Mouse (Mus musculus) MEL (cell line): Measurements from ENCODE around the gene Sorcs2. TPM values are rescaled to one million over a fixed set of nuclear protein-coding genes. Genes with fewer than 3 reads are reported as not detected.

ENCODE experiments used
- DNase-seq: peaks from one replicate; pipeline ENCODE4 v3.0.0; 2011; ENCODE audit warnings: low read depth, low spot score
- H3K27ac ChIP-seq: 2 replicates; pipeline ENCODE4 v1.5.1; 2012; ENCODE audit warnings: low read depth, mild to moderate bottlenecking, control low read depth, low read length, moderate library complexity; ENCODE audit not compliant: control insufficient read depth
- H3K27me3 ChIP-seq, 2 experiments: fragments of 150-350 bp in 1 of 2; sonication (generic) in 1 of 2; 2 replicates each; pipeline ENCODE4 v1.6.1; 2012; ENCODE audit warnings: low read length in 2 of 2, mild to moderate bottlenecking in 2 of 2, improper control_type of control experiment in 1 of 2, moderate library complexity in 1 of 2; ENCODE audit not compliant: insufficient read depth in 2 of 2, control insufficient read depth in 1 of 2
- H3K36me3 ChIP-seq, 2 experiments: 2 replicates each; pipeline ENCODE4 v1.6.1; 2012 to 2014; ENCODE audit warnings: low read length in 2 of 2, improper control_type of control experiment in 1 of 2, inconsistent platforms in 1 of 2, mild to moderate bottlenecking in 1 of 2; ENCODE audit not compliant: insufficient read depth in 2 of 2, control insufficient read depth in 1 of 2
- H3K4me1 ChIP-seq, 2 experiments: fragments of 150-350 bp in 1 of 2; sonication (generic) in 1 of 2; 2 replicates each; pipeline ENCODE4 v1.6.1; 2012; ENCODE audit warnings: low read length in 2 of 2, improper control_type of control experiment in 1 of 2, mild to moderate bottlenecking in 1 of 2; ENCODE audit not compliant: insufficient read depth in 2 of 2, control insufficient read depth in 1 of 2
- H3K4me3 ChIP-seq, 2 experiments: fragments of 150-350 bp in 1 of 2; sonication (generic) in 1 of 2; 2 replicates each; pipeline ENCODE4 v1.5.1; 2012; ENCODE audit warnings: low read depth in 2 of 2, low read length in 2 of 2, mild to moderate bottlenecking in 2 of 2, moderate library complexity in 2 of 2, control low read depth in 1 of 2, improper control_type of control experiment in 1 of 2; ENCODE audit not compliant: control insufficient read depth in 1 of 2, insufficient read depth in 1 of 2
- H3K79me2 ChIP-seq: 2 replicates; pipeline ENCODE4 v1.6.1; 2012; ENCODE audit warnings: mild to moderate bottlenecking, low read length, moderate library complexity; ENCODE audit not compliant: control insufficient read depth, poor library complexity, insufficient read depth
- H3K9ac ChIP-seq: 2 replicates; pipeline ENCODE4 v1.6.1; 2012; ENCODE audit warnings: low read depth, mild to moderate bottlenecking, control low read depth, low read length, moderate library complexity; ENCODE audit not compliant: control insufficient read depth, poor library complexity, severe bottlenecking
- H3K9me3 ChIP-seq: fragments of 150-350 bp; sonication (generic); replicated peaks from 2 replicates; pipeline ENCODE4 v1.6.1; 2012; ENCODE audit warnings: mild to moderate bottlenecking, low read length, improper control_type of control experiment, moderate library complexity; ENCODE audit not compliant: insufficient read depth
- CHD1 ChIP-seq: IDR thresholded peaks from 2 replicates; pipeline ENCODE4 v1.6.1; 2012; ENCODE audit warnings: low read depth, mild to moderate bottlenecking, inconsistent platforms, low read length, improper control_type of control experiment
- CHD2 ChIP-seq: IDR thresholded peaks from 2 replicates; pipeline ENCODE4 v1.6.1; 2011; ENCODE audit warnings: low read length, improper control_type of control experiment
- CTCF ChIP-seq, 3 experiments: IDR thresholded peaks in 2 of 3; conservative IDR thresholded peaks in 1 of 3; 2 replicates each; pipeline ENCODE4 v1.5.1; 2011 to 2012; ENCODE audit warnings: low read length in 3 of 3, low read depth in 2 of 3, mild to moderate bottlenecking in 2 of 3, improper control_type of control experiment in 1 of 3, inconsistent platforms in 1 of 3, mixed read lengths in 1 of 3, moderate library complexity in 1 of 3; ENCODE audit not compliant: control insufficient read depth in 1 of 3, insufficient read depth in 1 of 3, poor library complexity in 1 of 3, severe bottlenecking in 1 of 3
- ELF1 ChIP-seq: IDR thresholded peaks from 2 replicates; pipeline ENCODE4 v1.6.1; 2014; ENCODE audit warnings: low read depth, mild to moderate bottlenecking, inconsistent platforms, low read length, improper control_type of control experiment, moderate library complexity
- EP300 ChIP-seq, 2 experiments: IDR thresholded peaks; 2 replicates each; pipeline ENCODE4 v1.6.1; 2011; ENCODE audit warnings: improper control_type of control experiment in 2 of 2, low read length in 2 of 2, low read depth in 1 of 2, mild to moderate bottlenecking in 1 of 2
- GABPA ChIP-seq: IDR thresholded peaks from 2 replicates; pipeline ENCODE4 v1.6.1; 2012; ENCODE audit warnings: low read depth, mild to moderate bottlenecking, inconsistent platforms, low read length, improper control_type of control experiment, moderate library complexity
- HCFC1 ChIP-seq: IDR thresholded peaks from 2 replicates; pipeline ENCODE4 v1.6.1; 2012; ENCODE audit warnings: low read depth, mild to moderate bottlenecking, inconsistent platforms, low read length, improper control_type of control experiment, moderate library complexity
- JUND ChIP-seq: IDR thresholded peaks from 2 replicates; pipeline ENCODE4 v1.6.1; 2011; ENCODE audit warnings: low read depth, mild to moderate bottlenecking, improper control_type of control experiment, low read length
- KAT2A ChIP-seq: conservative IDR thresholded peaks from 2 replicates; pipeline ENCODE4 v1.6.1; 2012; ENCODE audit warnings: low read depth, low read length, improper control_type of control experiment, inconsistent platforms
- MAFK ChIP-seq: IDR thresholded peaks from 2 replicates; pipeline ENCODE4 v1.6.1; 2011; ENCODE audit warnings: low read depth, mild to moderate bottlenecking, low read length, improper control_type of control experiment, borderline replicate concordance
- MEF2A ChIP-seq: IDR thresholded peaks from 2 replicates; pipeline ENCODE4 v1.6.1; 2014; ENCODE audit warnings: low read depth, mild to moderate bottlenecking, inconsistent platforms, low read length, improper control_type of control experiment; ENCODE audit not compliant: poor library complexity, insufficient replicate concordance, severe bottlenecking; ENCODE audit errors: extremely low read depth
- MXI1 ChIP-seq: IDR thresholded peaks from 2 replicates; pipeline ENCODE4 v1.6.1; 2011; ENCODE audit warnings: mild to moderate bottlenecking, low read depth, low read length, improper control_type of control experiment
- MYB ChIP-seq: IDR thresholded peaks from 2 replicates; pipeline ENCODE4 v1.6.1; 2011; ENCODE audit warnings: mild to moderate bottlenecking, low read depth, low read length, improper control_type of control experiment
- MYC ChIP-seq: IDR thresholded peaks from 2 replicates; pipeline ENCODE4 v1.6.1; 2011; ENCODE audit warnings: low read depth, mild to moderate bottlenecking, low read length, improper control_type of control experiment, moderate library complexity
- NELFE ChIP-seq: IDR thresholded peaks from 2 replicates; pipeline ENCODE4 v1.6.1; 2011; ENCODE audit warnings: low read depth, low read length, improper control_type of control experiment
- POLR2A ChIP-seq, 2 experiments: IDR thresholded peaks; 2 replicates each; pipeline ENCODE4 v1.6.1; 2011 to 2012; ENCODE audit warnings: low read length in 2 of 2, mild to moderate bottlenecking in 2 of 2, control low read depth in 1 of 2, improper control_type of control experiment in 1 of 2, low read depth in 1 of 2, moderate library complexity in 1 of 2; ENCODE audit not compliant: control insufficient read depth in 1 of 2, insufficient read depth in 1 of 2, poor library complexity in 1 of 2
- POLR2AphosphoS2 ChIP-seq: IDR thresholded peaks from 2 replicates; pipeline ENCODE4 v1.6.1; 2011; ENCODE audit warnings: low read length, improper control_type of control experiment
- POLR2AphosphoS5 ChIP-seq: IDR thresholded peaks from 2 replicates; pipeline ENCODE4 v1.6.1; 2012; ENCODE audit warnings: low read depth, borderline replicate concordance, mild to moderate bottlenecking, inconsistent platforms, low read length, moderate library complexity, mixed read lengths
- RAD21 ChIP-seq: IDR thresholded peaks from 2 replicates; pipeline ENCODE4 v1.6.1; 2011; ENCODE audit warnings: mild to moderate bottlenecking, low read depth, low read length, improper control_type of control experiment
- SMC3 ChIP-seq: IDR thresholded peaks from 2 replicates; pipeline ENCODE4 v1.6.1; 2011; ENCODE audit warnings: low read depth, low read length, improper control_type of control experiment
- TCF12 ChIP-seq: IDR thresholded peaks from 2 replicates; pipeline ENCODE4 v1.6.1; 2014; ENCODE audit warnings: low read depth, mild to moderate bottlenecking, inconsistent platforms, low read length, improper control_type of control experiment, moderate library complexity
- USF1 ChIP-seq: IDR thresholded peaks from 2 replicates; pipeline ENCODE4 v1.6.1; 2014; ENCODE audit warnings: low read depth, mild to moderate bottlenecking, inconsistent platforms, low read length, improper control_type of control experiment, moderate library complexity
- USF2 ChIP-seq, 2 experiments: IDR thresholded peaks; 2 replicates each; pipeline ENCODE4 v1.6.1; 2011 to 2012; ENCODE audit warnings: improper control_type of control experiment in 2 of 2, low read length in 2 of 2, borderline replicate concordance in 1 of 2, inconsistent platforms in 1 of 2, low read depth in 1 of 2, mild to moderate bottlenecking in 1 of 2; ENCODE audit not compliant: insufficient read depth in 1 of 2
- ZC3H11A ChIP-seq: IDR thresholded peaks from 2 replicates; pipeline ENCODE4 v1.6.1; 2012; ENCODE audit warnings: low read depth, mild to moderate bottlenecking, inconsistent platforms, low read length, improper control_type of control experiment
- ZMIZ1 ChIP-seq: IDR thresholded peaks from 2 replicates; pipeline ENCODE4 v1.6.1; 2012; ENCODE audit warnings: low read depth, mild to moderate bottlenecking, inconsistent platforms, low read length, improper control_type of control experiment, moderate library complexity
- polyA plus RNA-seq, 2 experiments: library from polyadenylated mRNA; stranded (reverse) in 1 of 2; unstranded in 1 of 2; fragments of >175 nt in 1 of 2; fragments of >200 nt in 1 of 2; gene quantifications; 2 replicates each; pipeline versions ENCODE4 v1.2.1 to v1.2.4; 2012; ENCODE audit warnings: low replicate concordance in 2 of 2, low read depth in 1 of 2; ENCODE audit not compliant: insufficient read length in 2 of 2, insufficient read depth in 1 of 2, missing spikeins in 1 of 2
- total RNA-seq: library from RNA; depleted of rRNA; stranded (reverse); fragments of 300-350 nt; gene quantifications from 2 replicates; pipeline ENCODE4 v1.2.3, GENCODE M21; 2012

The Sorcs2 gene
- total and polyA plus RNA-seq, 3 experiments = not detected

DNA sequence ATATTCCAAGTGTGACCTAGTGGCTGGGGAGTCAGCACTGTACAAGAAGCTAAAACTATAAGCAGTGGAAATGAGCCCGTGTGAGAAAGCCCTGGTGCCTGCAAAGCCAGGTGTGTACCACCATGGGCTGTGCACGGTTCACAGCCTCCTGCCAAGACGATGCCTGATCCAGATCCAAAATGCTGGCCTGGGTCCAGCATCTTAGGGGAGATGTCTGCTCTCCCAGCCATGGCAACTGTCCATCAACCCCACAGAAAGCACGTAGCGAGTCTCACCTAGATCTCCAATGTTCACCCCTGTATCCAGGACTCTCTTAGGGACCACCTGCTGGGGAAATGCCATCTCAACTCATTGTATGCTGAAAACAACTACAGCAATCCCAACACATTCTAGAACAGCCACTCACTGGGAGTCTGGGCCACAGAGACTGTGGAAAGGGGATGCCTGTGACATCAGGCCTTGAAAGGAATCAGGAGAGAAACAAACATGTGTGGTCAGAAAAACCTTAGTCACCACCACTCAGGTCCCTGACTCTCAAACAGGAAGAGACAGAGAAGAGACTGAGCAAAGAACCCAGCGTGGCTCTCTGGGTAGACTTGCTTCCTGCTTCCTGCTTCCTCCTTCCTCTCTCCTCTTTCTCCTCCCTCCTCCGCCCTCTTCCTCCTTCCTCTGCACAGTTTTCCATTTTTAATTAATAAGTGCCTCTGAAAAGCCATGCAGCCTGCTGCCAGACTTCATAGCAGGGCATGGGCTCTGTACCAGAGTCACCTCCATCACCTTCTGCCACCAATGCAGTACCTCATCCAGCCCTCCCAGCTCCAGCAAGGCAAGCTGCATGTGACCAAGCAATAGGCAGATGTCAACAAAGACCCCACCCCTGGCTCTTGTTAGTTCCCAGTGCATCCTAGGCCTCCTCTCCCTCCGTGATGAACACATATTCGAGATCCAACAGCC is 71.6 kb downstream of the Sorcs2 start:
- DNase-seq = no peak
- Histone ChIP-seq H3K4me1 (no peaks in the 10 kb centered on the region), H3K9ac (no peak overlapping the region)

GRCm38 (mm10) chr5:36324140-36324572 is 73.8 kb downstream of the Sorcs2 start:
- no peaks in the 10 kb centered on the region for H3K36me3 ChIP-seq
- no peak for TF ChIP-seq RAD21
- no peak for TF ChIP-seq EP300 (IDR thresholded peaks at IDR 0.05; ENCODE audit: low read depth in 1 of 2, low read length in 2 of 2)
- no peak for TF ChIP-seq ZC3H11A
- TF ChIP-seq MAFK = no peak
- TF ChIP-seq MYB = no peak
- no peak for TF ChIP-seq MYC
- no peak for TF ChIP-seq KAT2A
- no peak for TF ChIP-seq HCFC1
- no peak for TF ChIP-seq ELF1
- TF ChIP-seq USF1 = no peak
- no peak for TF ChIP-seq CHD2
- no peak for TF ChIP-seq USF2 (IDR thresholded peaks at IDR 0.05; ENCODE audit: borderline replicate concordance in 1 of 2, insufficient read depth in 1 of 2, low read depth in 1 of 2, low read length in 2 of 2)
- TF ChIP-seq TCF12 = no peak
- no peak for TF ChIP-seq POLR2A (IDR thresholded peaks at IDR 0.05; ENCODE audit: control insufficient read depth in 1 of 2, insufficient read depth in 1 of 2, low read depth in 1 of 2, low read length in 2 of 2, poor library complexity in 1 of 2)
- DNase-seq = no peak
- H3K9me3 ChIP-seq = no peaks in the 10 kb centered on the region
- no peak overlapping the region for H3K9ac ChIP-seq
- H3K4me1 ChIP-seq = no peaks in the 10 kb centered on the region
- H3K79me2 ChIP-seq = no peaks in the 10 kb centered on the region
- no peak overlapping the region for H3K27ac ChIP-seq
- H3K4me3 ChIP-seq = no peak overlapping the region
- no peaks in the 10 kb centered on the region for H3K27me3 ChIP-seq

More for the DNA sequence above, 71.6 kb downstream of the Sorcs2 start:
- Histone ChIP-seq H3K36me3 (no peaks in the 10 kb centered on the region), H3K79me2 (no peaks in the 10 kb centered on the region), H3K4me3 (no peak overlapping the region), H3K27ac (no peak overlapping the region), H3K9me3 (no peaks in the 10 kb centered on the region), H3K27me3 (no peaks in the 10 kb centered on the region)
- TF ChIP-seq TCF12 (no peak), JUND (no peak), USF1 (no peak), MYB (no peak), GABPA (no peak), CTCF (IDR thresholded peaks at IDR 0.05 in 2 of 3, conservative IDR thresholded peaks at IDR 0.05 in 1 of 3; ENCODE audit: control insufficient read depth in 1 of 3, insufficient read depth in 1 of 3, low read depth in 2 of 3, low read length in 3 of 3, poor library complexity in 1 of 3, severe bottlenecking in 1 of 3) (no peak), MXI1 (no peak), POLR2AphosphoS2 (no peak), POLR2AphosphoS5 (no peak), ELF1 (no peak), NELFE (no peak), CHD1 (no peak), RAD21 (no peak), USF2 (IDR thresholded peaks at IDR 0.05; ENCODE audit: borderline replicate concordance in 1 of 2, insufficient read depth in 1 of 2, low read depth in 1 of 2, low read length in 2 of 2) (no peak), MEF2A (no peak), ZMIZ1 (no peak), SMC3 (no peak)
